Mouse (Mus musculus): Measurements from ENCODE around the gene Tmem218. TPM values are rescaled to one million over a fixed set of nuclear protein-coding genes. Genes with fewer than 3 reads are reported as not detected.

The Tmem218 gene
- polyA plus RNA-seq, 1 experiment from 2014 or later: 11.4 TPM

- Histone ChIP-seq H3K4me3 (ENCODE audit: low read depth, low read length) (no peak overlapping the region), H3K36me3 (ENCODE audit: control insufficient read depth, insufficient read depth, low read length) (no peaks in the 10 kb centered on the region), H3K9me3 (ENCODE audit: control insufficient read depth, low read length) (no peaks in the 10 kb centered on the region), H3K4me1 (ENCODE audit: control insufficient read depth, insufficient read depth, low read length) (peaks cover 3% of the 10 kb centered on the region; the same call in 1 of the 2 replicates), H3K4me2 (ENCODE audit: low read depth, severe bottlenecking) (no peak overlapping the region), H3K27ac (replicated peaks; ENCODE audit: low read depth, low read length) (no peak overlapping the region), H3K9ac (ENCODE audit: low read length) (no peak overlapping the region), H3K27me3 (ENCODE audit: control insufficient read depth, insufficient read depth, low read length) (no peaks in the 10 kb centered on the region; the same call in 1 of the 2 replicates)
- ATAC-seq (ENCODE audit: insufficient number of reproducible peaks, low FRiP score, low TSS enrichment, low read depth) (no peak), DNase-seq (ENCODE audit: low spot score) (no peak)
- 80% methylated on average over 5 of the region's 5 CpGs for WGBS
These were observed 26.4 kb upstream of the Tmem218 start for GRCm38 (mm10) chr9:37181596-37181995.

DNA sequence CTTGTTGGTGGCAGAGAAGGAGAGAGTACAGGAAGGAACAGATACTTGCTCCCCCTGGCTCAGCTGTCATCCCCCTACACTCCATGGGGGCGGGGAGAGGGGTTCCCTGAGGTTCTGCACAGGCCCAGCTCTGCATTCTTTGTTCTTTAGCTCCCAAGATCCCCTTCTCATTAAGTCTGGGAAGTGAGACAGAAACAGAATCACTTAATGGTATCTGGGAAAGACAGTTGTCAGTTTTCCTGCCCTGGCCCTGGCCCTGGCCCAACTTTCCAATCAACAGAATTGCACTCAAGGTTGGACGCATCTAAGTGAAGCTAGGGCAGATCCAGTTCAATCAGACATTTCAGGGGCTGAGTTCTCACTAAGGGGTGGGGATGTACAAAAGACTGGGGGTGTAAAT lies 24.8 kb upstream of the Tmem218 start:
- ATAC-seq (ENCODE audit: insufficient number of reproducible peaks, low FRiP score, low TSS enrichment, low read depth): no peak
- Histone ChIP-seq H3K27ac (replicated peaks; ENCODE audit: low read depth, low read length) (no peak overlapping the region), H3K4me2 (ENCODE audit: low read depth, severe bottlenecking) (no peak overlapping the region), H3K27me3 (ENCODE audit: control insufficient read depth, insufficient read depth, low read length) (no peaks in the 10 kb centered on the region), H3K4me3 (ENCODE audit: low read depth, low read length) (no peak overlapping the region), H3K36me3 (ENCODE audit: control insufficient read depth, insufficient read depth, low read length) (no peaks in the 10 kb centered on the region), H3K4me1 (ENCODE audit: control insufficient read depth, insufficient read depth, low read length) (0 out of 2 replicates have a peak, but pooled peaks cover 3% of the 10 kb centered on the region), H3K9ac (ENCODE audit: low read length) (no peak overlapping the region), H3K9me3 (ENCODE audit: control insufficient read depth, low read length) (no peaks in the 10 kb centered on the region)
- WGBS: 78% methylated on average over 2 of the region's 2 CpGs
- no peak for DNase-seq (ENCODE audit: low spot score)

- 89% methylated on average over 5 of the region's 5 CpGs for WGBS
- DNase-seq (ENCODE audit: low spot score) (no peak), ATAC-seq (ENCODE audit: insufficient number of reproducible peaks, low FRiP score, low TSS enrichment, low read depth) (no peak)
- Histone ChIP-seq H3K4me1 (ENCODE audit: control insufficient read depth, insufficient read depth, low read length) (no peaks in the 10 kb centered on the region), H3K9me3 (ENCODE audit: control insufficient read depth, low read length) (no peaks in the 10 kb centered on the region), H3K27me3 (ENCODE audit: control insufficient read depth, insufficient read depth, low read length) (no peaks in the 10 kb centered on the region), H3K36me3 (ENCODE audit: control insufficient read depth, insufficient read depth, low read length) (no peaks in the 10 kb centered on the region), H3K4me3 (ENCODE audit: low read depth, low read length) (no peak overlapping the region), H3K27ac (replicated peaks; ENCODE audit: low read depth, low read length) (no peak overlapping the region), H3K4me2 (ENCODE audit: low read depth, severe bottlenecking) (no peak overlapping the region), H3K9ac (ENCODE audit: low read length) (no peak overlapping the region)
These were observed 20.6 kb upstream of the Tmem218 start for GRCm38 (mm10) chr9:37187407-37187806.

- Histone ChIP-seq H3K4me2 (ENCODE audit: low read depth, severe bottlenecking) (no peak overlapping the region), H3K36me3 (ENCODE audit: control insufficient read depth, insufficient read depth, low read length) (no peaks in the 10 kb centered on the region), H3K27me3 (ENCODE audit: control insufficient read depth, insufficient read depth, low read length) (no peaks in the 10 kb centered on the region), H3K27ac (replicated peaks; ENCODE audit: low read depth, low read length) (no peak overlapping the region), H3K4me3 (ENCODE audit: low read depth, low read length) (no peak overlapping the region), H3K9me3 (ENCODE audit: control insufficient read depth, low read length) (no peaks in the 10 kb centered on the region), H3K4me1 (ENCODE audit: control insufficient read depth, insufficient read depth, low read length) (no peaks in the 10 kb centered on the region), H3K9ac (ENCODE audit: low read length) (no peak overlapping the region)
- ATAC-seq (ENCODE audit: insufficient number of reproducible peaks, low FRiP score, low TSS enrichment, low read depth): no peak
- DNase-seq (ENCODE audit: low spot score): no peak
- WGBS: 85% methylated on average over 3 of the region's 3 CpGs
These were observed 20.0 kb upstream of the Tmem218 start for GRCm38 (mm10) chr9:37188024-37188423.

DNA sequence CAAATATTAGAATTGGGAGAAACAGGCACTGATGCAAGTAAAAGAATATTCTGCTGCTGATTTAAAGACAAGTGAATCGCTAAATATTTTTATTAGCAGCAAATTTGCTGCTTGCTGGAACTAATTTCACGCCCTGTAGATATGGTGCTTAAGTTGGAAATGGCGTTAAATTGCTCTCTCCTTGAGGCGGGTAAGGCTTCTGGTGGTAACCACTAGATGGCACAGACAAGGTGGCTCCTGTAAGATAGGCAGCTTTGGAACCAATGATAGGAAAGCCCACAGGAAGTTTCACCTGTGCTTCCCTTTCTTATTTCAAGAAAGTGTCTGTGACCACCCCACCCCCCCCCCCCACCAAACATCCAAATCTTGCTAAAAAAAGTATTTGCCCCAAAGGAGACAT lies 11.0 kb upstream of the Tmem218 start:
- Histone ChIP-seq H3K4me1 (ENCODE audit: control insufficient read depth, insufficient read depth, low read length) (no peaks in the 10 kb centered on the region), H3K36me3 (ENCODE audit: control insufficient read depth, insufficient read depth, low read length) (no peaks in the 10 kb centered on the region), H3K4me3 (ENCODE audit: low read depth, low read length) (no peak overlapping the region), H3K9me3 (ENCODE audit: control insufficient read depth, low read length) (no peaks in the 10 kb centered on the region), H3K27ac (replicated peaks; ENCODE audit: low read depth, low read length) (no peak overlapping the region), H3K4me2 (ENCODE audit: low read depth, severe bottlenecking) (no peak overlapping the region), H3K27me3 (ENCODE audit: control insufficient read depth, insufficient read depth, low read length) (no peaks in the 10 kb centered on the region), H3K9ac (ENCODE audit: low read length) (no peak overlapping the region)
- ATAC-seq (ENCODE audit: insufficient number of reproducible peaks, low FRiP score, low TSS enrichment, low read depth) (no peak), DNase-seq (ENCODE audit: low spot score) (no peak)
- WGBS: 67% methylated on average over 4 of the region's 4 CpGs

DNA sequence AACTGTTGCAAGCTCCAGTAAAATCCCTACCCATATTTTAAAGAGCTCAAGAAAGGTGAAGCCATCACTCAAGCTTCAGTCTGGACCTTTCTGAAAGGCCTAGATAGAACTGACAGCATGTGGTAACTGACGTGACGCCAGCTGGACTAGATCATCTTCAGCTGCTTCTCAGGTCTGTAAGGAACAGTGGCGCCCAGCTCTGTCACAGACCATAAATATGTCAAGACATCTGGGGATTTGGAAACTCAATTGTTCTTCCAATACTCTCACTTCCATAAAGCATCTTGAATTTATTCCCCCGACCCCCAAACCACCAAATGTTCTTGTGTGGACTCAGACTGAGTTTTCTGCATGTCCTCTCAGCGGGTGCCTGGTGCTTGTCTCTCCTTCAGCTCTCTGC lies 7.6 kb upstream of the Tmem218 start:
- Histone ChIP-seq H3K27me3 (ENCODE audit: control insufficient read depth, insufficient read depth, low read length) (no peaks in the 10 kb centered on the region), H3K9me3 (ENCODE audit: control insufficient read depth, low read length) (no peaks in the 10 kb centered on the region), H3K4me3 (ENCODE audit: low read depth, low read length) (no peak overlapping the region), H3K9ac (ENCODE audit: low read length) (no peak overlapping the region), H3K4me2 (ENCODE audit: low read depth, severe bottlenecking) (no peak overlapping the region), H3K4me1 (ENCODE audit: control insufficient read depth, insufficient read depth, low read length) (no peaks in the 10 kb centered on the region), H3K36me3 (ENCODE audit: control insufficient read depth, insufficient read depth, low read length) (no peaks in the 10 kb centered on the region), H3K27ac (replicated peaks; ENCODE audit: low read depth, low read length) (no peak overlapping the region)
- 65% methylated on average over 5 of the region's 5 CpGs for WGBS
- no peak for ATAC-seq (ENCODE audit: insufficient number of reproducible peaks, low FRiP score, low TSS enrichment, low read depth)
- no peak for DNase-seq (ENCODE audit: low spot score)

DNA sequence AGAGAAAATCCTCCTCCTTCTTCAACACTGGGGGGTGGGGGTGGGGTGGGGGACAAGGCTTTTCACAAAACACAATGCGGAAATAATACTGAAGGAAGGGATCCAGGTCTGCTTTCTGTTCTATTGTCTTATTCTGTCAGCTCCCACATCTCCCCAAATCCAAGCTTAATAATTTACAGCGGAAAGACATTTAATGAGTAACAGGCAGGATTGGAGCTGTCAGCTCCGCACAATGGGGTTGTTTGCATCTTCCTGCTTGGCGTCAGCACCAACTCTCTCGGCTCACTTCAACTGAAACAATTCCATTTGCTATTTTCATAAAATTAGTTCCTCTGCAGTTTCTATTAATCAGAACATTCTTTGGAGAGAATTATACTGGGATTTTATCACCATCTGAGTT lies 4.1 kb upstream of the Tmem218 start:
- Histone ChIP-seq H3K36me3 (ENCODE audit: control insufficient read depth, insufficient read depth, low read length) (no peaks in the 10 kb centered on the region), H3K4me3 (ENCODE audit: low read depth, low read length) (no peak overlapping the region), H3K27ac (replicated peaks; ENCODE audit: low read depth, low read length) (no peak overlapping the region), H3K9me3 (ENCODE audit: control insufficient read depth, low read length) (no peaks in the 10 kb centered on the region), H3K4me1 (ENCODE audit: control insufficient read depth, insufficient read depth, low read length) (peaks cover 3% of the 10 kb centered on the region; the same call in 1 of the 2 replicates), H3K9ac (ENCODE audit: low read length) (no peak overlapping the region), H3K4me2 (ENCODE audit: low read depth, severe bottlenecking) (no peak overlapping the region), H3K27me3 (ENCODE audit: control insufficient read depth, insufficient read depth, low read length) (no peaks in the 10 kb centered on the region)
- DNase-seq (ENCODE audit: low spot score) (no peak), ATAC-seq (ENCODE audit: insufficient number of reproducible peaks, low FRiP score, low TSS enrichment, low read depth) (no peak)
- WGBS: 62% methylated on average over 5 of the region's 5 CpGs

GRCm38 (mm10) chr9:37213060-37213738 lies 5.2 kb downstream of the Tmem218 start:
- Histone ChIP-seq H3K27ac (replicated peaks; ENCODE audit: low read depth, low read length) (no peak overlapping the region), H3K4me2 (ENCODE audit: low read depth, severe bottlenecking) (no peak overlapping the region), H3K9me3 (ENCODE audit: control insufficient read depth, low read length) (no peaks in the 10 kb centered on the region), H3K27me3 (ENCODE audit: control insufficient read depth, insufficient read depth, low read length) (no peaks in the 10 kb centered on the region), H3K9ac (ENCODE audit: low read length) (no peak overlapping the region), H3K4me1 (ENCODE audit: control insufficient read depth, insufficient read depth, low read length) (no peaks in the 10 kb centered on the region), H3K4me3 (ENCODE audit: low read depth, low read length) (no peak overlapping the region), H3K36me3 (ENCODE audit: control insufficient read depth, insufficient read depth, low read length) (no peaks in the 10 kb centered on the region)
- ATAC-seq (ENCODE audit: insufficient number of reproducible peaks, low FRiP score, low TSS enrichment, low read depth) (no peak), DNase-seq (ENCODE audit: low spot score) (no peak)
- 86% methylated on average over 13 of the region's 13 CpGs for WGBS

All from limb, embryonic 11.5 days (tissue).